Mouse (Mus musculus): ENCODE measurements around the gene Palld.

The Palld gene

GRCm38 (mm10) chr8:61682902-61683301, 219.6 kb downstream of the Palld start:
- DNase-seq = no peak

GRCm38 (mm10) chr8:61681217-61681616, 221.3 kb downstream of the Palld start:
- DNase-seq = no peak

GRCm38 (mm10) chr8:61677227-61677626, 225.3 kb downstream of the Palld start:
- DNase-seq = peak in 1 of 2 experiments; percentile 5

GRCm38 (mm10) chr8:61671151-61671550, 231.3 kb downstream of the Palld start:
- no peak for DNase-seq

GRCm38 (mm10) chr8:61670376-61670775, 232.1 kb downstream of the Palld start:
- no peak for DNase-seq

GRCm38 (mm10) chr8:61666919-61667318, 235.6 kb downstream of the Palld start:
- DNase-seq = no peak

GRCm38 (mm10) chr8:61665021-61665420, 237.5 kb downstream of the Palld start:
- DNase-seq = no peak

GRCm38 (mm10) chr8:61664162-61664561, 238.3 kb downstream of the Palld start:
- no peak for DNase-seq

- DNase-seq = no peak
Observed at GRCm38 (mm10) chr8:61662829-61663228, 239.7 kb downstream of the Palld start.

GRCm38 (mm10) chr8:61661611-61662010, 240.9 kb downstream of the Palld start:
- no peak for DNase-seq

GRCm38 (mm10) chr8:61660961-61661360, 241.5 kb downstream of the Palld start:
- DNase-seq = no peak

GRCm38 (mm10) chr8:61651955-61652354, 250.5 kb downstream of the Palld start:
- DNase-seq = no peak

GRCm38 (mm10) chr8:61646195-61646835, 256.2 kb downstream of the Palld start:
- no peak for DNase-seq

- DNase-seq = no peak
Observed at GRCm38 (mm10) chr8:61645642-61646041, 256.8 kb downstream of the Palld start.

- no peak for DNase-seq
Observed at GRCm38 (mm10) chr8:61643215-61643614, 259.3 kb downstream of the Palld start.

- no peak for DNase-seq
Observed at GRCm38 (mm10) chr8:61642358-61642847, 260.1 kb downstream of the Palld start.

GRCm38 (mm10) chr8:61639596-61639995, 262.9 kb downstream of the Palld start:
- DNase-seq = no peak

- DNase-seq = no peak
Observed at GRCm38 (mm10) chr8:61639008-61639407, 263.5 kb downstream of the Palld start.

- DNase-seq = no peak
Observed at GRCm38 (mm10) chr8:61637736-61638135, 264.8 kb downstream of the Palld start.

GRCm38 (mm10) chr8:61634811-61635210, 267.7 kb downstream of the Palld start:
- DNase-seq = no peak

- no peak for DNase-seq
Observed at GRCm38 (mm10) chr8:61632331-61632730, 270.2 kb downstream of the Palld start.

GRCm38 (mm10) chr8:61629631-61629968, 272.9 kb downstream of the Palld start:
- DNase-seq = no peak

- DNase-seq = no peak
Observed at GRCm38 (mm10) chr8:61628938-61629630, 273.4 kb downstream of the Palld start.

- DNase-seq = no peak
Observed at GRCm38 (mm10) chr8:61626246-61626952, 276.1 kb downstream of the Palld start.
